Mouse (Mus musculus): Measurements from ENCODE around the gene Tnip1.

DNA sequence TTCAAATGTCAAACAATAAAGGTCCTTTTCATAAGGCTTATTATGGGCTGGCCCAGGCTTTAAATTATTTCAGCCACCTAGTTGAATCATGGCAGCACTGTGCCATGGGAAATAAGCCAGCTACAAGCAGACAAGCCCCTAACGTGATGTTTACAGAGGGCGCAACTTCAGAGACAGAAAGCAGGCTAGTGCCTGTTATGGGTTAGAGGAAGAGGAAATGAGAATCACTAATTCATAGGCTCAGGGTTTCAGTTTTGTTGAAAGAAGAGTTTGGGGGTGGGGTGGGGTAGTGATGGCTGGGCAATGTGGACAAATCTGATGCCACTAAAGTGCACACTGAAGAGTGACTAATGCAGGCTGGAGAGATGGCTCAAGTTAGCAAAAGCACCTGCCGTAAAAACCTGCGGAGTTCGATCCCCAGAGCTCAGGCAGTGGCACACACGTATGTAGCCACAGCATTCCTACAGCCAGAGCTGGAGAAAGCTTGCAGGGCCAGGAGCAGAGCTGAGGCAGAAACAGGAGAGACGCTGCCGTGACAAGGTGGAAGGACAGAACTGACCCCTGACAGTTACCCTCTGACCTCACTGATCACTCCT, 26.1 kb upstream of the Tnip1 start:
- TF ChIP-seq CTCF (IDR thresholded peaks at IDR 0.05): no peak
- no peak for TF ChIP-seq EP300 (IDR thresholded peaks at IDR 0.05)

Data from lung, postnatal 0 days (tissue).